Mouse (Mus musculus) cerebellum, adult 2 months (tissue): Measurements from ENCODE around the gene Izumo4.

Experiments used
- CTCF ChIP-seq: fragments of 200-500 bp; IDR thresholded peaks from 2 replicates; pipeline ENCODE4 v1.5.1; 2011; ENCODE audit warnings: low read depth, mild to moderate bottlenecking, control low read depth, low read length, moderate library complexity, borderline replicate concordance; ENCODE audit not compliant: insufficient read depth
- POLR2A ChIP-seq: fragments of 200-500 bp; IDR thresholded peaks from 2 replicates; pipeline ENCODE4 v1.6.1; 2011; ENCODE audit warnings: low read length, control low read depth, borderline replicate concordance; ENCODE audit not compliant: insufficient read depth

GRCm38 (mm10) chr10:80696502-80697392, 5.2 kb upstream of the Izumo4 start:
- TF ChIP-seq CTCF (no peak), POLR2A (no peak)
